In genomic region chr7:103119406-103119805, GRCm38 (mm10) we compare ENCODE assay signal across 1 mouse cellular context.
TF ChIP-seq lines count a peak whose summit lies in the region.

No protein-coding gene starts in this region.

TF ChIP-seq in MEL, 35 proteins besides CTCF, POLR2A, EP300 and RAD21:
- no peak for TF ChIP-seq JUND (IDR thresholded peaks at IDR 0.05; ENCODE audit: low read depth, low read length)
TF ChIP-seq in MEL: peak in this region for 0.
